Mouse (Mus musculus): ENCODE data around the gene Nlgn1.

DNA sequence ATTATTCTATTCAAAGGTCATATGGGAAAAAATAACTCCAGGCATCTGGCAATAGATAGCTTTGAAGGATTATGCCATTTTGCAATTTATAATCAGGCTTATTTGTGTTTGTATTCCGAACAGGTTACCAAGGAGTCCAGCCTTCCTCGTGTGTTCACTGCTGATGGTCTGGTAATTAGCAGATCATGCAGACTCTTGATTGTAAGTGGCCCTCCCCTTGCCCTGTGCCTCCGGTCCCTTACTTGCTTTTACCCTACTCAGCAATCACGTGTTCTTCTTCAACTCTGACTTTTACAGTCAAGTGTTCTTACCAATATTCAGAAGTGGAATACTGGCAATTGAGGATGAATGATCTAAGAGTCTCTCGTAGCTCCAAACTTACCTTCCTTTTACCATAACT is 309.0 kb downstream of the Nlgn1 start:
- TF ChIP-seq CTCF (IDR thresholded peaks at IDR 0.05; ENCODE audit: low read depth) = no peak
- no peak for TF ChIP-seq EP300 (IDR thresholded peaks at IDR 0.05; ENCODE audit: low read depth)
